Mouse (Mus musculus) MEL (cell line): ENCODE measurements at regions not wholly inside any gene's neighbourhood (a gene's known extent, or its start where the extent isn't known, plus 50 kb on each side); places are given as distances from the start of the nearest gene placed in this dataset.

Source experiments
- DNase-seq: peaks from one replicate; pipeline ENCODE4 v3.0.0; 2011; ENCODE audit warnings: low read depth, low spot score
- H3K27ac ChIP-seq: 2 replicates; pipeline ENCODE4 v1.5.1; 2012; ENCODE audit warnings: low read depth, mild to moderate bottlenecking, control low read depth, low read length, moderate library complexity; ENCODE audit not compliant: control insufficient read depth
- H3K27me3 ChIP-seq, 2 experiments: fragments of 150-350 bp in 1 of 2; sonication (generic) in 1 of 2; 2 replicates each; pipeline ENCODE4 v1.6.1; 2012; ENCODE audit warnings: low read length in 2 of 2, mild to moderate bottlenecking in 2 of 2, improper control_type of control experiment in 1 of 2, moderate library complexity in 1 of 2; ENCODE audit not compliant: insufficient read depth in 2 of 2, control insufficient read depth in 1 of 2
- H3K36me3 ChIP-seq, 2 experiments: 2 replicates each; pipeline ENCODE4 v1.6.1; 2012 to 2014; ENCODE audit warnings: low read length in 2 of 2, improper control_type of control experiment in 1 of 2, inconsistent platforms in 1 of 2, mild to moderate bottlenecking in 1 of 2; ENCODE audit not compliant: insufficient read depth in 2 of 2, control insufficient read depth in 1 of 2
- H3K4me1 ChIP-seq, 2 experiments: fragments of 150-350 bp in 1 of 2; sonication (generic) in 1 of 2; 2 replicates each; pipeline ENCODE4 v1.6.1; 2012; ENCODE audit warnings: low read length in 2 of 2, improper control_type of control experiment in 1 of 2, mild to moderate bottlenecking in 1 of 2; ENCODE audit not compliant: insufficient read depth in 2 of 2, control insufficient read depth in 1 of 2
- H3K4me3 ChIP-seq, 2 experiments: fragments of 150-350 bp in 1 of 2; sonication (generic) in 1 of 2; 2 replicates each; pipeline ENCODE4 v1.5.1; 2012; ENCODE audit warnings: low read depth in 2 of 2, low read length in 2 of 2, mild to moderate bottlenecking in 2 of 2, moderate library complexity in 2 of 2, control low read depth in 1 of 2, improper control_type of control experiment in 1 of 2; ENCODE audit not compliant: control insufficient read depth in 1 of 2, insufficient read depth in 1 of 2
- H3K79me2 ChIP-seq: 2 replicates; pipeline ENCODE4 v1.6.1; 2012; ENCODE audit warnings: mild to moderate bottlenecking, low read length, moderate library complexity; ENCODE audit not compliant: control insufficient read depth, poor library complexity, insufficient read depth
- H3K9ac ChIP-seq: 2 replicates; pipeline ENCODE4 v1.6.1; 2012; ENCODE audit warnings: low read depth, mild to moderate bottlenecking, control low read depth, low read length, moderate library complexity; ENCODE audit not compliant: control insufficient read depth, poor library complexity, severe bottlenecking
- H3K9me3 ChIP-seq: fragments of 150-350 bp; sonication (generic); replicated peaks from 2 replicates; pipeline ENCODE4 v1.6.1; 2012; ENCODE audit warnings: mild to moderate bottlenecking, low read length, improper control_type of control experiment, moderate library complexity; ENCODE audit not compliant: insufficient read depth
- CHD1 ChIP-seq: IDR thresholded peaks from 2 replicates; pipeline ENCODE4 v1.6.1; 2012; ENCODE audit warnings: low read depth, mild to moderate bottlenecking, inconsistent platforms, low read length, improper control_type of control experiment
- CHD2 ChIP-seq: IDR thresholded peaks from 2 replicates; pipeline ENCODE4 v1.6.1; 2011; ENCODE audit warnings: low read length, improper control_type of control experiment
- CTCF ChIP-seq, 3 experiments: IDR thresholded peaks in 2 of 3; conservative IDR thresholded peaks in 1 of 3; 2 replicates each; pipeline ENCODE4 v1.5.1; 2011 to 2012; ENCODE audit warnings: low read length in 3 of 3, low read depth in 2 of 3, mild to moderate bottlenecking in 2 of 3, improper control_type of control experiment in 1 of 3, inconsistent platforms in 1 of 3, mixed read lengths in 1 of 3, moderate library complexity in 1 of 3; ENCODE audit not compliant: control insufficient read depth in 1 of 3, insufficient read depth in 1 of 3, poor library complexity in 1 of 3, severe bottlenecking in 1 of 3
- ETS1 ChIP-seq: IDR thresholded peaks from 2 replicates; pipeline ENCODE4 v1.6.1; 2012; ENCODE audit warnings: low read depth, mild to moderate bottlenecking, inconsistent platforms, low read length, improper control_type of control experiment, moderate library complexity
- HCFC1 ChIP-seq: IDR thresholded peaks from 2 replicates; pipeline ENCODE4 v1.6.1; 2012; ENCODE audit warnings: low read depth, mild to moderate bottlenecking, inconsistent platforms, low read length, improper control_type of control experiment, moderate library complexity
- KAT2A ChIP-seq: conservative IDR thresholded peaks from 2 replicates; pipeline ENCODE4 v1.6.1; 2012; ENCODE audit warnings: low read depth, low read length, improper control_type of control experiment, inconsistent platforms
- MAFK ChIP-seq: IDR thresholded peaks from 2 replicates; pipeline ENCODE4 v1.6.1; 2011; ENCODE audit warnings: low read depth, mild to moderate bottlenecking, low read length, improper control_type of control experiment, borderline replicate concordance
- MAZ ChIP-seq: IDR thresholded peaks from 2 replicates; pipeline ENCODE4 v1.6.1; 2012; ENCODE audit warnings: low read depth, mild to moderate bottlenecking, inconsistent platforms, low read length, improper control_type of control experiment
- MEF2A ChIP-seq: IDR thresholded peaks from 2 replicates; pipeline ENCODE4 v1.6.1; 2014; ENCODE audit warnings: low read depth, mild to moderate bottlenecking, inconsistent platforms, low read length, improper control_type of control experiment; ENCODE audit not compliant: poor library complexity, insufficient replicate concordance, severe bottlenecking; ENCODE audit errors: extremely low read depth
- MXI1 ChIP-seq: IDR thresholded peaks from 2 replicates; pipeline ENCODE4 v1.6.1; 2011; ENCODE audit warnings: mild to moderate bottlenecking, low read depth, low read length, improper control_type of control experiment
- MYC ChIP-seq: IDR thresholded peaks from 2 replicates; pipeline ENCODE4 v1.6.1; 2011; ENCODE audit warnings: low read depth, mild to moderate bottlenecking, low read length, improper control_type of control experiment, moderate library complexity
- NELFE ChIP-seq: IDR thresholded peaks from 2 replicates; pipeline ENCODE4 v1.6.1; 2011; ENCODE audit warnings: low read depth, low read length, improper control_type of control experiment
- RAD21 ChIP-seq: IDR thresholded peaks from 2 replicates; pipeline ENCODE4 v1.6.1; 2011; ENCODE audit warnings: mild to moderate bottlenecking, low read depth, low read length, improper control_type of control experiment
- SMC3 ChIP-seq: IDR thresholded peaks from 2 replicates; pipeline ENCODE4 v1.6.1; 2011; ENCODE audit warnings: low read depth, low read length, improper control_type of control experiment
- USF1 ChIP-seq: IDR thresholded peaks from 2 replicates; pipeline ENCODE4 v1.6.1; 2014; ENCODE audit warnings: low read depth, mild to moderate bottlenecking, inconsistent platforms, low read length, improper control_type of control experiment, moderate library complexity
- USF2 ChIP-seq, 2 experiments: IDR thresholded peaks; 2 replicates each; pipeline ENCODE4 v1.6.1; 2011 to 2012; ENCODE audit warnings: improper control_type of control experiment in 2 of 2, low read length in 2 of 2, borderline replicate concordance in 1 of 2, inconsistent platforms in 1 of 2, low read depth in 1 of 2, mild to moderate bottlenecking in 1 of 2; ENCODE audit not compliant: insufficient read depth in 1 of 2
- ZC3H11A ChIP-seq: IDR thresholded peaks from 2 replicates; pipeline ENCODE4 v1.6.1; 2012; ENCODE audit warnings: low read depth, mild to moderate bottlenecking, inconsistent platforms, low read length, improper control_type of control experiment
- ZMIZ1 ChIP-seq: IDR thresholded peaks from 2 replicates; pipeline ENCODE4 v1.6.1; 2012; ENCODE audit warnings: low read depth, mild to moderate bottlenecking, inconsistent platforms, low read length, improper control_type of control experiment, moderate library complexity
- ZNF384 ChIP-seq: IDR thresholded peaks from 2 replicates; pipeline ENCODE4 v1.6.1; 2012; ENCODE audit warnings: low read depth, mild to moderate bottlenecking, inconsistent platforms, low read length, improper control_type of control experiment

DNA sequence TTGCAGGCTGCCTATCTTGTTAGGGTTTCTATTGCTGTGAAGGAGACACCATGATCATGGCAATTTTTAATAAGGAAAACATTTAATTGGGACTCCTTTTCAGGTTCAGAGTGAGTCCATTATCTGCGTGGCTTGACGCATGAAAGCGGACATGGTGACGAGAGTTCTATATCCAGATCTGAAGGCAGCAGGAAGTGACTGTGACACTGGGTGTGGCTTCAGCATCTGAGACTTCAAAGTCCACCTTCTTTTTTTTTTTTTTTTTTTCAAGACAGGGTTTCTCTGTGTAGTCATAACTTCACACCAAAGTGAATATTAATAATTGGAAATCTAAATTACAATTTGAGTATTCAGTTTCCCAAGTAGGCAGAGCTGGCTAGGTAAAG lies 118.1 kb downstream of the Sptssa start (continued):
- TF ChIP-seq MAFK = no peak
- no peak for TF ChIP-seq ETS1
- TF ChIP-seq, all 39 proteins: peak for 0

DNA sequence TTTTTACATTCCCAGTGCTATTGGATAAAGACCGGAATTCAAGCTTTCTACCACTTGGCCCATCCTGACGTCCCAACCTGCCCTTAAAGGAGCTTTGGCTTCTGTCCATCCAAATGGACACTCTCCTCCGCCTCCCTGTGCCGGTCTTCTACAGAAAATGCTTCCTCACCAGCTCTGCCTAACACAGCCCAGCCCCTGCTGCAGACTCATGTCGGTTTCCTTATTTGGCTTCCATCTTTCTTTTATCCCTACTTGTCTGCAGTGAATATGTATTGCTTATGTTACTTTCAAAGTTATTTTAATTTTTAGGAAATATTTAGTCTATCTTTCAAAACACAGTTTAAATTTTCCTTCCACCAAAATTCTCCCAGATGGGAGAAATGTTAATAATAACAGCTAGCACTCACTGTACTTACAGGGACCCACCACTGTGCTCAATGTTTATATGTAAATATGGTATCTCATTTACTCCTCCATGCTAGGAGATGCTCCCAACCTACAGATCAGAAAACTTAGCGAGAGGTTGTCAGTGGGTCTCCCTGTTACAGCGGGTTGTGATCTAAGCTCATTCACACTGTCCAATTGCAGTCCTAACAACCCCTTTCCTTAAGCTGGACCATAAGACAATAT lies 118.6 kb downstream of the Sptssa start:
- TF ChIP-seq HCFC1 = no peak
- TF ChIP-seq NELFE = no peak
- no peak for TF ChIP-seq MAZ
- no peak for TF ChIP-seq USF2 (IDR thresholded peaks at IDR 0.05; ENCODE audit: borderline replicate concordance in 1 of 2, insufficient read depth in 1 of 2, low read depth in 1 of 2, low read length in 2 of 2)
- no peak for TF ChIP-seq MEF2A
- TF ChIP-seq MXI1 = no peak
- no peak for TF ChIP-seq RAD21
- no peak for TF ChIP-seq ZNF384
- no peak for TF ChIP-seq ETS1
- TF ChIP-seq ZMIZ1 = no peak
- TF ChIP-seq CHD1 = no peak
- no peak for TF ChIP-seq CTCF (IDR thresholded peaks at IDR 0.05 in 2 of 3, conservative IDR thresholded peaks at IDR 0.05 in 1 of 3; ENCODE audit: control insufficient read depth in 1 of 3, insufficient read depth in 1 of 3, low read depth in 2 of 3, low read length in 3 of 3, poor library complexity in 1 of 3, severe bottlenecking in 1 of 3)
- TF ChIP-seq USF1 = no peak
- TF ChIP-seq SMC3 = no peak
- TF ChIP-seq MYC = no peak
- TF ChIP-seq ZC3H11A = no peak
- TF ChIP-seq KAT2A = no peak
- no peaks in the 10 kb centered on the region for H3K79me2 ChIP-seq
- no peaks in the 10 kb centered on the region; a peak in 2 of 4 replicates for H3K27me3 ChIP-seq
- H3K9me3 ChIP-seq = no peaks in the 10 kb centered on the region
- peaks cover 0 to 5% of the 10 kb centered on the region in 2 experiments; a peak in 2 of 4 replicates for H3K36me3 ChIP-seq
- H3K4me1 ChIP-seq = peaks cover 2 to 3% of the 10 kb centered on the region in 2 experiments; a peak in 2 of 4 replicates
- no peak for DNase-seq
- no peak overlapping the region for H3K4me3 ChIP-seq
- H3K27ac ChIP-seq = no peak overlapping the region
- no peak overlapping the region for H3K9ac ChIP-seq

DNA sequence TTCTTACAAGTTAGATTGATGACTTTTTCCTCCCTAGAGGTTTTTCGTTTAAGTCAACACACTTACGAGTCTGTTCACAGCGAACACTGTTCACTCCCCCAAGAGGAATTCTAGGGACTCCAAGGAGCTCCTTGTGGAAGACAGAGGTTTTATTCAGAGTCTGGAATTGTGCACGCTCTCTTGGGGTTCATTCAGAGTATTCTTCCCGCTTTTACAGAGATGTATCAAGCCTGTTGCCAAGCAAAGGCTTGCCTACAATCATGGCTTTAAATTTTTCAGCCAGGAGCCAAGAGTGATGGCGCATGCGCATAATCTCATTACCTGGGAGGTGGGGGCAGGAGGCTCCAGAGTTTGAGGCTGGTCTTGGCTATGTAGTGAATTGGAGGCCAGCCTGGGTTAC lies 119.4 kb downstream of the Sptssa start:
- no peak overlapping the region for H3K9ac ChIP-seq
- H3K36me3 ChIP-seq = peaks cover 0 to 5% of the 10 kb centered on the region in 2 experiments; a peak in 2 of 4 replicates
- no peak overlapping the region for H3K4me3 ChIP-seq
- no peaks in the 10 kb centered on the region; a peak in 2 of 4 replicates for H3K27me3 ChIP-seq
- no peak for TF ChIP-seq MEF2A
- TF ChIP-seq MAZ = no peak
- no peak for TF ChIP-seq CHD2
- no peaks in the 10 kb centered on the region for H3K9me3 ChIP-seq
- H3K79me2 ChIP-seq = no peaks in the 10 kb centered on the region
- peaks cover 2 to 3% of the 10 kb centered on the region in 2 experiments; a peak in 2 of 4 replicates for H3K4me1 ChIP-seq
- DNase-seq = no peak
- no peak overlapping the region for H3K27ac ChIP-seq
